Mouse (Mus musculus): Measurements from ENCODE around the gene Sema3f. TPM values are rescaled to one million over a fixed set of nuclear protein-coding genes. Genes with fewer than 3 reads are reported as not detected.
A peak's percentile ranks its signal among the peaks of the same experiment; 100 is the strongest.

The Sema3f gene
- total RNA-seq, 2 experiments from 2014 or later = 22.6 to 41.3 TPM

DNA sequence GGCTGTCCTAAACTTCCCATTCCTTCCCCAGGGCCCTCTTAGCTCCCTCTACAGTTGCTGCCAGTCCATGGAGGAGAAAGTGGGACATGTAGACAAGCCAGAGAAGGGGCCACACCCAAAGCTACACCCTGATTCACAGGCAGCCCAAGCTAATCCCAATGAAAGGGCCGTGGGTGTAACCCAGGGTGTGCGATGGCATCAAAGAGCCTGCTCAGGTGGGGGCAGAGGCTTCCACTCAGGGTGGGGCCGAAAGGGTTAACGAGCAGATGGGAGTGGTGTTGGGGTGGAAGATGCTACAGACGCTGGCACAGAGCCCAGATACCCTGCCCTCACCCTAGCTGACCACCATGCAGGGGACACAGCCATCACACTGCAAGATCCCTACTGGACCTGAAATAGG, 17.5 kb downstream of the Sema3f start:
- no peak for DNase-seq

DNA sequence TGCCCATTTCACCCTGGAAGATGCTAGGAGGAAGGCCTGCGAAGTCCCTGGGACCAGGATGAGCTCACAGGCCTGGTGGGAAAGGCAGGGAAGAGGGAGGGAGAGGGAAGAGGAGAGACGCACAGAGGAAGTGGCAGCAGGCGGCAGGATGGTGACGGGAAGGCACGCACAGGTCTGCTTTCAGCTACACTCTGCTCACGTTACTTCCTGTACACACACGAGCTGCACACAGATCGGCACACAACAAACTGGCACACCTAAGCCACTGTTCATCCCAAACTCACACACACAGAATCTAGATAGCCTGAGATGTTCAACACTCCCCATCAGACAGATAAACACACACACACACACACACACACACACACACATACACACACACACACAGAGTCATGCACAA, 19.9 kb downstream of the Sema3f start:
- no peak for DNase-seq

DNA sequence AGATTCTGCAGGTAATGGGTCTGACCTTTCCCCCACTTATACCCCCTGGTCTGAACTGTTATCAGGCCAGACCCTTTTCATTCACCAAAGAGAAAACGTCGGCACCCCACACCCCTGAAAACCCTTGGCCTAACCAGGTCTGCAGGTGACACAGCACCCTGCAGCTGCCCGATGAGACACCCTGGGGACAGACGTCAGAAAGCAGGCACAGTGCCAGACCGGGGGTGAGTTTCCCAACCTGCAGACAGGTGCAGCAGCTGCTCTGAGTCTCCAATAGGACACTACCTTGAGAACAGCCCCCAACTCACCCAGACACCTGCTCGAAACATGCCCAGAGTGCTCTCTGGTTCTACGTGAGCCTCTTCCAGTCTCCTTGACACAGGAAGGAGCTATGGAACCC, 21.3 kb downstream of the Sema3f start:
- DNase-seq = no peak

DNA sequence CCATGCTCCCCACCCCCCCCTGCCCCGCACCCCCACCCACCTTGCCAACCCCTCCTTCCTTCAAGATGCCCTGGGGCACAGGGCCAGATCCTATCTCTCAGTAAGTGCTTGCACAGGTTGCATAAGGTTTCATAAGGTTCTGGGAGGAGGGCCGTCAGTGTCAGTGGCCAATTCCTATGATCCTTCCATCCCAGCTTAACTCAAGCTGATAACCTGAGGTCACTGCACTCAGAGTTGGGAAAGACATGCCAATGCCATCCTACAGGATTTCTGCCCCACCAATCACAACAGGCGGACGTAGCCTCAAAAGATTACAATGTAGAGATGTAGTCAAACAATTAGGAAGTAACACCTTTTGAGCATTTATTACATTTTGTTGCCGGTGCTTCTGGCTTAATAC, 21.9 kb downstream of the Sema3f start:
- no peak for DNase-seq

DNA sequence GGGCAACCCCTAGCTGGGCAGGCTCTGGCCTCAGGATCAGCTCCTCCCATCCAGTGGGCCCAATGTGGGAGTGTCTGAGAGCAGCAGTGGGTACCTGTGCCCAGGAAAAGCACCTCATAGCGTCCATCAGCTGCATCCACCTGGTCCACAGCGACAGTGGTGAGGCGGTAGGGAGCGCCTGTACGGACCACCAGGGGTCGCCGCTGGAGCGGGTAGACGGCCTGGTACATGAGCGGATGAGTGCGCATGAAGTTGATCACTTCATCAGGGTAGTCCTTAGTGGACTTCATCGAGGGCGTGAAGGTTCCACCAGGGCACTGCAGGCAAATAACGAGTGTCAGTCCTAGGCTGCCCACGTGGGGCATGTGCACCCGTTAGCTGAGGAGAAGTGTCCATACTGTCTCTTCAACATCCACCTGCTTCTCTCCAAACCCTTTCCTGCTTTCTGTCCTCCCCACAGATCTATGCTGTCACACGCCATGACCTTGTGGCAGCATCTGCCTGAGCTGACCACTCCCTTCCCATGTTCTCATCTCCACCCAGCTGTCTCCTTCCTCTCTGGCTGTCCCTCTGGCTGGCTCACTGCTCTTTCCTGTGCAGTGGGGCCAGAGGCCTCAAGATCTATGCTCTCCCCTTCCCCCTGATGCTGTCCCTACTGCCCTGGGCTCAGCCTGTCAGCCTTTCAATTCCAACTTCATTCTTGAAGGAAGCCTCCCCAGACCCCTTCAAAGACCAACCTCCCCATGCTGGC, 24.9 kb downstream of the Sema3f start:
- peak; percentile 63 to 75 for DNase-seq

DNA sequence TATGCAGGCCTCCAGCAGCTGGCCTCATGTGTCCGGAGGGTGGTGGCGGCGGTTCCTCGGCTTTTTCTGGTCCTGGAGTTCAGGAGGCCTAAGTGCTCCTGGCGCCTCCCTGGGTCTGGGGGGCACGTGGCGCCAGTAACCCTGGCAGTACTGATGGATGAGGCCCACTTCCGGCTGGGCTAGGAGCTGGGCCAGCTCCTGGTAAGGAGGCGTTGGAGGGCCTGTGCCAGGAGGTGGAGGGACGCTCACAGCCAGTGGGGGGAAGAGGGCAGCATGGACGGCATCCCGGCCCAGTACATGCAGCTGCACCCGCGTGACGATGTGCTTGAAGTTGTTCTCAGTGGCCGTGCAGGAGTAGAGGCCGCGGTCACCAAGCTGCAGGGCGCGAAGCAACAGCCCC, 27.9 kb downstream of the Sema3f start:
- DNase-seq = no peak

GRCm38 (mm10) chr9:107679501-107679900, 30.8 kb downstream of the Sema3f start, which contains the start of gene Gnat1:
Gene Gnat1, minus strand, starts transcription at chr9:107679712.
- DNase-seq = no peak

DNA sequence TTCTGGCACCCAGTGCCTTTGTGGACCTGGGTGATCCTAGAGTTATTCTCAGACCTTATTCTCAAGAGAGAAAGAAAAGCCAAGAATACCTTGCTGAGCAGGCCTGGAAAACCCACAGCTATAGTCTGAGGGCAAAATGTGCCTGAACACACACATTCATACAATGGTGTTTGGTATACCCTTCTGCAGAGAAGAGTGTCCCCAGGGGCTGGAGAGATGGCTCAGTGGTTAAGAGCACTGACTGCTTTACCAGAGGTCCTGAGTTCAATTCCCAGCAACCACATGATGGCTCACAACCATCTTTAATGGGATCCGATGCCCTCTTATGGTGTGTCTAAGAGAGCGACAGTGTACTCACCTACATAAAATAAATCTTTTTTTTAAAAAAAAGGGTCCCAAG, 31.4 kb downstream of the Sema3f start:
- DNase-seq = no peak

DNA sequence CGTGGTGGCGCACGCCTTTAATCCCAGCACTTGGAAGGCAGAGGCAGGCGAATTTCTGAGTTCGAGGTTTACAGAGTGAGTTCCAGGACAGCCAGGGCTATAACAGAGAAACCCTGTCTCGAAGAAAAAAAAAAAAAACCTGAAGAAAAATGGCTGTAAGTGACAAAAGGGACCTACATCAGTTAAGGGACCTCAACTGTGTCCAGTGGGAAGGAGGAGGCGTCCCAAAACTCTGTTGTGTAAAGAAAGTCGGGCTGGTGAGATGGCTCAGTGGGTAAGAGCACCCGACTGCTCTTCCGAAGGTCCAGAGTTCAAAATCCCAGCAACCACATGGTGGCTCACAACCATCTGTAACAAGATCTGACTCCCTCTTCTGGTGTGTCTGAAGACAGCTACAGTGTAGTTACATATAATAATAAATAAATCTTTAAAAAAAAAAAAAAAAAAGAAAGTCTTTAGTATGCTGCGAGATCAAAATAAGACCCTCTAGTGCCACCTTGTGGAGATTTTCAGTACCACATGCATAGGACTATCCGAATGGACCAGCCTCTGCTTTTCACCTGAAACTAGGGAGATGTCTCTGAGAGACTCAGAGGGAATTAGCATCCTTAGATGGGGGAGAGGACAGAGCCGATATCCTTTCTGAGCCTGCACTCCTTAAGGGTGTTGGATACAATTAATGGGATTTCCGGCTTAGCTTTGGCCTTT, 32.3 kb downstream of the Sema3f start:
- DNase-seq = peak; percentile 55 to 75

DNA sequence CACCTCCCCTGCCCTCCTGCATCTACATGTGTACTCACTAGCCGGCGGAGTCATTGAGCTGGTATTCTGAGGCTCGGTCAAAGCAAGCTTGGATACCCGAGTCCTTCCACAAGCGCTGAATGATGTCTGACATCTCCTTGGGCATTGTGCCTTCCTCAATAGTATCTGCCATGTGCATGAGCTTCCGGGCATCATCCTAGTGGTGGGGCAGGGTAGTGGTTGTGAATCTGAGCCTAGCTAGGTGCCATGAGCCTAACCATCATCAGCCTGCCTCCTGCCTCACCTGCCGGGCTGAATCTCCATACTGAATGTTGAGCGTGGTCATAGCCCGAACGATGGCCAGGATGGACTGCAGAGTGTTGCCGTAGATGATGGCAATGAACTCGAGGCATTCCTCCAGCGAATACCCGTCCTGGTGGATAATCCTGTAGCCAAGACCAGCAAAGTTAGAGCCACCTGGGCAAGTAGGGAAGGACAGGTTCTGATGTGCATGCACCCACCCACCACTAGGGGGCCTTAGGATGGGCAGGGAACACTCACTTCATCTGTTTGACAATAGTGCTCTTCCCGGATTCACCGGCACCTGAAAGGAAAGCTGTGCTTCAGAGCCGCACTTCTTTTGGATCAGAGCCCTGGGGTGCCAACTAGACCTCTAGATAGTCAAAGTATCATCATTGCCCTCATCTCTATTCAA, 33.0 kb downstream of the Sema3f start:
- DNase-seq = peak; percentile 38 to 58

- DNase-seq = no peak
Observed at GRCm38 (mm10) chr9:107676302-107676701, 34.0 kb downstream of the Sema3f start.

DNA sequence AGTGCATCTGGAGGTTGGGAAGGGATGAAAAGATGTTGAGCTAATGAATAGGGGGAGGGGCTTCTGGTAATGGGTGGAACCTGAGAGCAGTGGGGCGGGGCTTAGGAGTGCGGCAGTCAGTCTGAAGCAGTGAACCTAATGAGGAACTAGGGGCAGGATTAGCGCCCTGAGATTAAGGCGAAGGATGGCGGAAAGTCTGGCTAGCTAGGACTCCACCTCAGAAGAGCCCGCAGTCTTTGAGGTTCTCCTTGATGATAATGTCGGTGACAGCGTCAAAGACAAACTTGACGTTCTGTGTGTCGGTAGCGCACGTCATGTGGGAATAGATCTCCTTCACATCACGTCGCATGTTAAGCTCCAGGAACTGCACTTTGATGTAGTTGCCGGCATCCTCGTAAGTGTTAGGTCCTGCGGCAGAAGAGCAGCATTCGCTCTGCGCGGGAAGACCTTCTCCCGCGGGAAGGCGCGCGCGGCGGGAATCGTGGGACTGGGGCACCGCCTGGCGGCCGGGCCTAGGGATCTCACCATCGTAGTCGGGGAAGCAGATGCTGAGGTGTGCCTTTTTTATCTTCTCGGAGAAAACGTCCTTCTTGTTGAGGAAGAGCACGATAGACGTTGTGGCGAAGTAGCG, 34.5 kb downstream of the Sema3f start:
- DNase-seq = peak; percentile 81 to 88

DNA sequence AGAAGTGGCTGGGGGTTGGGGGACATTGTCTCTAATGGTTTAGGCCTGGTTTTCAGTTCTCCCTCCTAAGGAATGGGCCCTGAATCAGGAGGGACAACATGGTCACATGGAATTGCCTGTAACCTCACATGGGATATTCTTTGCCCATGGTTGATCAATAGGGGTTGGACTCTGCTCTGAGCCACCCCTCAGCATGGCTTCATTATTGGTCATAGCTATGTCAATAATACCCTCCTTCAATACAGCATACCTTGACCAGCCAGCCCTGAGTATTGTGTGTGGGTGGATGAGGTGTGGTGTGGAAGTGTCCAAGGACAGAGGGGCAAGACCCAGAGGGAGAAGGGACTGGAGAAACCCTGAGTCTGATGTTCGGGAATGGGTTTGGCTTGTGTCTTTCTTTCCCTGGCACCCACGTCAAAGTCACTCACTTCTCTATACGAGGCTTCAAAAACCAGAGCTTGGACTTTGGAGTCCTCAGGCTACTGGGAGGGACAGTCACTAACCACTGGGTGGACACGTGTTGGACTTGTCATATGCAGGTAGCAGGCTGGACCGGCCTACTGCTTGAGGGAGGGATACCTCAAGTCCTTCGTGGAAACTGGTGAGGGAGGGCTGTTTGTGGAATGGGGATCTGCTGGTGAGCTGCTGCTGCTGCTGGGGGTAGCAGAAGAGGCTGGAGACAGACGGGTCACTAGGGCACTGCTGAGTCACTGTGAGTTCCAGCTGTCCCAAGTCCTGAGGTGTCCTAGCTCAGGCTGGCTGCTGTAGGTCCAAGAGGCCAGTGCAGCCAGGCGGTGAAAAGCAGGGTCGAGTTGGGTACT, 35.5 kb downstream of the Sema3f start:
- no peak for DNase-seq

- no peak for DNase-seq
Observed at GRCm38 (mm10) chr9:107670259-107670658, 40.0 kb downstream of the Sema3f start.

DNA sequence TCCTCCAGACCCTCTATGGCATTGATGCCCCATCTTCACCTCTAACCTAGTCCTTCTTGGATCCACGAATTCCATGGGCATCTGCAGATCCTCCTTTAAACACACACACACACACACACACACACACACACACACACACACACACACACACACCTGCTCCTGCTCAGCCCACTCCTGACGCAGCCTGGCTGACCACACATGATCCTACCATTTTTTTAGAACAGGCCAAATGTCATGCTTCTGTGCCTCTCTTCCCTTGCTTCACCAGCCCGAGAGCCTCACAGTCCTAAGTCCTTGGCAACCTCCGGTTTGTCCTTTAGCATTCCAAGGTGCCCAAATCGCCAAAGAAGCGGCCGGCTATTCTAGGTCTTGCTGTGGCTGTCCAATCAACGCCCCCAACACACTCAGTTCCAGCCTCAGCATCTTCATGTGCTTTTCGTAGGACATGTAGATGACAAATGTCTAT, 40.8 kb downstream of the Sema3f start, which contains the start of gene Slc38a3:
TSS of gene Slc38a3 (minus strand) at position 51 of the 466 bp plus-strand sequence.
- no peak for DNase-seq

GRCm38 (mm10) chr9:107668916-107669315, 41.4 kb downstream of the Sema3f start:
- no peak for DNase-seq

DNA sequence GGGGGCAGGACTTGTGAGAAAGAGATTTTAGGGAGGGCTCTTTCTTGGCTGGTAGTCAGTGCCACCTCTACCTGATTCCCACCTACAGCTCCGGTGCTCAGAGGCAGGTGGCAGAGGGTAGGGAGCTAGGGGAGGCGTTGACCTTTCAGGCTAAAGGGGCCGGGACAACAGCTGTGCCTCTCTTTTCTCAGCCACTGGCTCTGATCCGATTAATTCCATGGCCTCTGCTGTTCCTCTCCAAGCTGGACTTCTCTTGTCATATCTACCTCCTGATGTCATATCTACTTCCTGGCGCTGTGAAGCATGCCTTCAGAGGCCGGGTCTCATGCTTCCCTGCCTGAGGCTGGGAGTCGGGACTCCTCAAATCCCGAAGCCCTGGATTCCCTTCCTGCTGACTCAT, 42.3 kb downstream of the Sema3f start:
- no peak for DNase-seq

- DNase-seq = peak; percentile 40 to 61
Observed at GRCm38 (mm10) chr9:107667219-107667618, 43.1 kb downstream of the Sema3f start.

DNA sequence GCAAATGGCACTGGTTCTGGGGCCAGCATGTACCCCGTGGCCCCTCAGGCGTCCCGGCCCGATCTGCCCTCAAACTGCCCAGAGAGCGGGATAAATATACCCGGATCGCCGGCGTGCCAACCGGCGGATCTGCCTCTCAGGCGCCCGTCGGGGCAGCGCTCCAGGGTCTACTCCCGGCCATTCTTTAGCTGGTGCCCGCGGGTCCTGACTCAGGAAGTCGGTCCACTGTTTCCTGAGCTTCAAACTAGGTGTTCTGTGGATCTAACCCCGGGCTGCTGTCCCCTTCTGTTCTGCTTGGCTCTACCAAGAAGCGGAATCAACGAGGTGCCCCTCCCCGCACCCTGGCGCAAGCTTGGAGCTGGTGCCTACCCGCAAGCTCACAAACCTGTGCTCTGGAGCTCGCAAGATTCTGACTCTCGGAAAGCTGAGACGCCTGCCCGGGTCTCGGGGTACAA, 43.5 kb downstream of the Sema3f start:
- DNase-seq = no peak

DNA sequence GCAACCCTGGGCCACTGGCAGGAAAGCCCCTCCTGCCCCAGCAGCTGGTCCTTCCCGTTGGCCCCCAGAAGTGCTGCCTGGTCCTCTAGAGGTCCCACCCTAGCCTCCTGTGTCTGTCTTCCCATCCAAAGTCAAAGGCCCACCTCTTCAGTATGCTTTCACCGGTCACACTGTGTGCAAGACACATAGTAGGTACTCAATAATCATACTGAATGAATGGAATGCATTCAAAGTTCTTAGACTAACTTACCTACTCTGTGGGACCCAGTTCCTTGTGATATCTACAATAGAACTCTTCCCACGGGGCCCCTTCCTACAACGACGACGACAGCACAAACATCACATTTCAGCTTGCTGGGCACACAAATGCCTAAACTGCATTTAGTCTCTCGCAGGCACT, 45.0 kb downstream of the Sema3f start:
- no peak for DNase-seq

GRCm38 (mm10) chr9:107663525-107663924, 46.8 kb downstream of the Sema3f start:
- no peak for DNase-seq

All from adrenal gland, postnatal 36 days (tissue).